Mouse (Mus musculus): ENCODE data around the gene Creg2. TPM values are rescaled to one million over a fixed set of nuclear protein-coding genes. Genes with fewer than 3 reads are reported as not detected.
"Not testable (repeated sequence)": the region's sequence is repeated elsewhere in the genome, so short reads cannot be mapped to it uniquely, and the experiment has no call there.

The Creg2 gene
- polyA plus RNA-seq, 1 experiment = 0.16 TPM

DNA sequence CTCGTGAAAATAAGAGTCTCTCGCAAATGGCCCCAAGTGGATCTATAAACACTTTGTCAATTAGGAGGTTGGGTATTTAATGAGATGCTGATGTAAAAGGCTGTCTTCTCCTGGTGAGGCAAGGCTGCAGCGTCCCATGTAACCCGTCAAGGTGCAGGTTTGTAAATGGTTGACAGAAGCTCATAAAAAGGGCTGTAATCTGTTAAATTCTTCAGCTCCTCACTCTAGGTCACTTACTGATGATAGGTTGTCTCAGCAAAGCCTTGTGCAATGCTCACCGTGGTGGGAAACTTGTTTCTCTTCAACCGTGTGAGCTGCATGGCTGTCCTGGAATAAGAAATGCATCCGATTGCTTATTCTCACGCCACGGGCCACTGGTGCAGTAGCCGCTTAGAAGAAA is 57.4 kb downstream of the Creg2 start:
- WGBS = 92% methylated on average over 10 of the region's 10 CpGs
- TF ChIP-seq CTCF (IDR thresholded peaks at IDR 0.05; ENCODE audit: borderline replicate concordance, control insufficient read depth, extremely low read depth, insufficient read depth, low read length, poor library complexity) (no peak), POLR2A (IDR thresholded peaks at IDR 0.05; ENCODE audit: control insufficient read depth, extremely low read depth, insufficient read depth, low read length, poor library complexity) (no peak)
- H3K36me3 ChIP-seq (ENCODE audit: control insufficient read depth, insufficient read depth, low read length) = no peaks in the 10 kb centered on the region
- H3K4me1 ChIP-seq (replicated peaks; ENCODE audit: control insufficient read depth, insufficient read depth, low read length) = no peaks in the 10 kb centered on the region
- DNase-seq = no peak
- no peaks in the 10 kb centered on the region for H3K27me3 ChIP-seq (ENCODE audit: control insufficient read depth, insufficient read depth, low read length)
- no peak overlapping the region for H3K27ac ChIP-seq (ENCODE audit: control insufficient read depth, insufficient read depth, low read length)
- H3K4me3 ChIP-seq (ENCODE audit: control insufficient read depth, insufficient read depth, low read length) = no peak overlapping the region

DNA sequence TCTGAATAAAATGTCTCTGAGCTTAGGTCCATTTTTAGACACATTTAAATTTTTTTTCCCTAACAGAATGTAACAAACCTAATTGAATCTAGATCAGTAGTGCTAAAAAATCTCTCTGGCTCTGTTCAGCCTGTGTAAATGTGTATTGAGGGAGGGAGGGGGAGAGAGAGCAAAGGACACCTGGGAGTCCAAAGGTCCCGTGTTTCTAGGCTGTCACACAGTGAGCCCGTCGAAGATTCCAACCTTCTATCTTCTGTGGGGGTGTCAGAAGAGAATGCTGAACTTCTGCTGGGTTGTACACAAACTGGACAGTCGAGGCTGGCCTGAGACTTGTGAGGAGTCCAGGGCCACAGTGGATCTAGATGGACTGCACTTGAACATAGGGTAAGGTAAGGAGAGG is 59.2 kb downstream of the Creg2 start:
- H3K36me3 ChIP-seq (ENCODE audit: control insufficient read depth, insufficient read depth, low read length) = no peaks in the 10 kb centered on the region
- no peak overlapping the region for H3K4me3 ChIP-seq (ENCODE audit: control insufficient read depth, insufficient read depth, low read length)
- no peaks in the 10 kb centered on the region for H3K27me3 ChIP-seq (ENCODE audit: control insufficient read depth, insufficient read depth, low read length)
- DNase-seq = no peak
- WGBS = 88% methylated on average over 4 of the region's 4 CpGs
- TF ChIP-seq POLR2A (IDR thresholded peaks at IDR 0.05; ENCODE audit: control insufficient read depth, extremely low read depth, insufficient read depth, low read length, poor library complexity) (no peak), CTCF (IDR thresholded peaks at IDR 0.05; ENCODE audit: borderline replicate concordance, control insufficient read depth, extremely low read depth, insufficient read depth, low read length, poor library complexity) (no peak)
- no peaks in the 10 kb centered on the region for H3K4me1 ChIP-seq (replicated peaks; ENCODE audit: control insufficient read depth, insufficient read depth, low read length)
- no peak overlapping the region for H3K27ac ChIP-seq (ENCODE audit: control insufficient read depth, insufficient read depth, low read length)

DNA sequence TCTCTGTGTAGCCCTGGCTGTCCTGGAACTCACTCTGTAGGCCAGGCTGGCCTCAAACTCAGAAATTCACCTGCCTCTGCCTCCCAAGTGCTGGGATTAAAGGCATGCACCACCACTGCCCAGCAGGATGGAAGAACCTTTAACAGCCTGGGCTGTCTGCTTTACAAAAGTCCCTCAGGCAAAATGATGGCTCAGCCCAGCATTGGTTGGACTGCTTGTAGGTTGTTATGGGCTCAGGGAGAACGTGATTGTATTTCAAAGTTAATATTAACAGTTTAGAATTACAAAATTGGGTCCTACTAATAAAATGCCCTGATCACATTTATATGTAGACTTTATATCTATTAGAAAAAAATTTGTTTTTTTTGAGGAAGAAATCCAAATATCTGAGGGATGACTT is 59.7 kb downstream of the Creg2 start:
- not testable (repeated sequence) for H3K4me1 ChIP-seq (replicated peaks; ENCODE audit: control insufficient read depth, insufficient read depth, low read length)

DNA sequence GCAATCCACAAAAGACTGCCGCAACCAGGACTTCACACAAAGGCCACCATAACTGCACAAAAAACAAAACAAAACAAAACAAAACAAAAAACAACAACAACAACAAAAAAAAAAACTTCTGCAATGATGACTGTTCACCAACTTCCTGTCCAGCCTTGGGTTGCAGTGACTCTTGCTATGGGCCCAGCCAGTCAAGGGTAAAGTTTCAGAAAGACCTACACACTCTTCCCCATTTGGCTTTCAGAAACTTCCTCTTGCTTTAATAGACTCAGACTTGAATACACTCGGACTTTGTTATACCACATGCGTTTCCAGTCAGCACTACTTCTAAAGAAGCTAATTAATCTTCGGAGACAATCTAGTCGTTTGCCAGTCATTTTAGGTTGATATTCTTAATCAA is 61.1 kb downstream of the Creg2 start:
- no peak overlapping the region for H3K4me3 ChIP-seq (ENCODE audit: control insufficient read depth, insufficient read depth, low read length)
- no peaks in the 10 kb centered on the region for H3K27me3 ChIP-seq (ENCODE audit: control insufficient read depth, insufficient read depth, low read length)
- no peak overlapping the region for H3K27ac ChIP-seq (ENCODE audit: control insufficient read depth, insufficient read depth, low read length)
- DNase-seq = no peak
- no peaks in the 10 kb centered on the region for H3K4me1 ChIP-seq (replicated peaks; ENCODE audit: control insufficient read depth, insufficient read depth, low read length)
- no peaks in the 10 kb centered on the region for H3K36me3 ChIP-seq (ENCODE audit: control insufficient read depth, insufficient read depth, low read length)
- 48% methylated on average over 5 of the region's 5 CpGs for WGBS
- TF ChIP-seq CTCF (IDR thresholded peaks at IDR 0.05; ENCODE audit: borderline replicate concordance, control insufficient read depth, extremely low read depth, insufficient read depth, low read length, poor library complexity) = no peak

More for the DNA sequence above, 59.7 kb downstream of the Creg2 start:
- not testable (repeated sequence) for H3K36me3 ChIP-seq (ENCODE audit: control insufficient read depth, insufficient read depth, low read length); DNase-seq; H3K27me3 ChIP-seq (ENCODE audit: control insufficient read depth, insufficient read depth, low read length); H3K27ac ChIP-seq (ENCODE audit: control insufficient read depth, insufficient read depth, low read length); H3K4me3 ChIP-seq (ENCODE audit: control insufficient read depth, insufficient read depth, low read length)
- WGBS = 82% methylated on average over 1 of the region's 1 CpGs

DNA sequence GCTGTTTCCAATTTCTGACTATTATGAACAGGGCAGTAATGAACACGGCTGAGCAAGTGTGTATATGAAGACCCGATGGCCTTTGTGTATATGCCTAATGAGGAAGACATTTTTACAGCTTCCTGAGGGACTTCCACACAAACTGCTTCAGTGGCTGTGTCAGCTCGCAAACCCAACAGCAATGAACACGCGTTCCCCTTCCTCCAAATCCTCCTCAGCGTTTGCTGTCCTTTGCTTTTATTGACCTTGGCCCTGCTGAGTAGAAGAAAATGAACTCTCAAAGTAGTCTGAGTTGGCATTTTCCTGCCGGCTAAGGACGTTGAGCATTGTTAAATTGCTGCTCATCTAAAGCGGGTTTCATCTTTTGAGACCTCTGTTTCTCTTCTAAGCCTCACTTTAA is 65.9 kb downstream of the Creg2 start:
- DNase-seq = no peak
- no peaks in the 10 kb centered on the region for H3K4me1 ChIP-seq (replicated peaks; ENCODE audit: control insufficient read depth, insufficient read depth, low read length)
- TF ChIP-seq CTCF (IDR thresholded peaks at IDR 0.05; ENCODE audit: borderline replicate concordance, control insufficient read depth, extremely low read depth, insufficient read depth, low read length, poor library complexity) (no peak), POLR2A (IDR thresholded peaks at IDR 0.05; ENCODE audit: control insufficient read depth, extremely low read depth, insufficient read depth, low read length, poor library complexity) (no peak)
- H3K27me3 ChIP-seq (ENCODE audit: control insufficient read depth, insufficient read depth, low read length) = no peaks in the 10 kb centered on the region
- WGBS = 74% methylated on average over 9 of the region's 9 CpGs
- no peaks in the 10 kb centered on the region for H3K36me3 ChIP-seq (ENCODE audit: control insufficient read depth, insufficient read depth, low read length)
- no peak overlapping the region for H3K4me3 ChIP-seq (ENCODE audit: control insufficient read depth, insufficient read depth, low read length)
- H3K27ac ChIP-seq (ENCODE audit: control insufficient read depth, insufficient read depth, low read length) = no peak overlapping the region

DNA sequence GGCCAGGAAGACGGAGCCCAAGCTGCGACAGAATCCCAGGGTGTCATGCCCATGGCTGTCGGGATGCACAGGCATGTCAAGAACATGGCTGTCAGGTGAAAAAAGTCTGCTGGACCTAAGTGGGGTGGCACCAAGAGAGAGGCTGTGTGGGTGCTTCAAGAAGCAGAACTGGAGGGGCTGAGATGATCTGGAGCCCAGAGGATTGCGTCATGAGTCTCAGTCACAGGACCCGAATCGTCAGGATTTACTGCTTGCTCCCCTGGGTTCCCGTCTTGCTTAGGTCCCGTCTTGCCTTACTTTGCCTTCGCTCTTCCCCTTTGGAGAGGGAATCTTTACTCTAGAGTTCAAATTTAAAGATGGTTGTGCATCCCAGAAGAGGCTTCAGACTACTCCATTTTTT is 68.1 kb downstream of the Creg2 start:
- H3K4me3 ChIP-seq (ENCODE audit: control insufficient read depth, insufficient read depth, low read length) = no peak overlapping the region
- no peaks in the 10 kb centered on the region for H3K36me3 ChIP-seq (ENCODE audit: control insufficient read depth, insufficient read depth, low read length)
- H3K4me1 ChIP-seq (replicated peaks; ENCODE audit: control insufficient read depth, insufficient read depth, low read length) = no peaks in the 10 kb centered on the region
- H3K27me3 ChIP-seq (ENCODE audit: control insufficient read depth, insufficient read depth, low read length) = no peaks in the 10 kb centered on the region
- DNase-seq = no peak
- TF ChIP-seq POLR2A (IDR thresholded peaks at IDR 0.05; ENCODE audit: control insufficient read depth, extremely low read depth, insufficient read depth, low read length, poor library complexity) (no peak), CTCF (IDR thresholded peaks at IDR 0.05; ENCODE audit: borderline replicate concordance, control insufficient read depth, extremely low read depth, insufficient read depth, low read length, poor library complexity) (no peak)
- no peak overlapping the region for H3K27ac ChIP-seq (ENCODE audit: control insufficient read depth, insufficient read depth, low read length)
- 96% methylated on average over 9 of the region's 9 CpGs for WGBS

DNA sequence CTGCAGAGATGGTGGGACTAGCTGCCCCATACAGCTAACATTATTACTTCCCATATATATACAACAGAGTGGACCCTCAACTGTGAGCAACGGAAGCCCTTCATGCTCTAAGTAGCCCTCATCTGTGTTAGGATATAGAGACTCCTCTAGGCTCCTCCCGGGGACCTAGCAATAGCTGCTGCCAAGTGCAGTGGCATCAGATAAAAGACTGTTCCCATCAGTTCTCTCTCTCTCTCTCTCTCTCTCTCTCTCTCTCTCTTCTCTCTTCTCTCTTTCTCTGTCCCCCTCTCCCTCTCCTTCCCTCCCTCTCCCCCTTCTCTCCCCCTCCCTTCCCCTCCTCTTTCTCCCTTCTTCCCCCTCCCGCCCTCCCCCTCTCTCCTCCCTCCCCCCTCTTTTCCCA is 70.1 kb downstream of the Creg2 start:
- 89% methylated on average over 2 of the region's 3 CpGs for WGBS
- TF ChIP-seq CTCF (IDR thresholded peaks at IDR 0.05; ENCODE audit: borderline replicate concordance, control insufficient read depth, extremely low read depth, insufficient read depth, low read length, poor library complexity) = no peak
- no peak for TF ChIP-seq POLR2A (IDR thresholded peaks at IDR 0.05; ENCODE audit: control insufficient read depth, extremely low read depth, insufficient read depth, low read length, poor library complexity)

More for the DNA sequence above, 70.1 kb downstream of the Creg2 start:
- no peaks in the 10 kb centered on the region for H3K36me3 ChIP-seq (ENCODE audit: control insufficient read depth, insufficient read depth, low read length)
- no peak for DNase-seq
- H3K4me1 ChIP-seq (replicated peaks; ENCODE audit: control insufficient read depth, insufficient read depth, low read length) = no peaks in the 10 kb centered on the region
- no peak overlapping the region for H3K4me3 ChIP-seq (ENCODE audit: control insufficient read depth, insufficient read depth, low read length)
- no peaks in the 10 kb centered on the region for H3K27me3 ChIP-seq (ENCODE audit: control insufficient read depth, insufficient read depth, low read length)
- H3K27ac ChIP-seq (ENCODE audit: control insufficient read depth, insufficient read depth, low read length) = no peak overlapping the region
